Mouse (Mus musculus) stomach, postnatal 0 days (tissue): ENCODE data around the gene Smc3.

Source experiments
- CTCF ChIP-seq: IDR thresholded peaks from 2 replicates; pipeline ENCODE4 v1.5.1; 2016; ENCODE audit warnings: antibody characterized with exemption, low read depth, mild to moderate bottlenecking, moderate library complexity
- EP300 ChIP-seq: optimal IDR thresholded peaks from 2 replicates; pipeline ENCODE3; 2016; ENCODE audit warnings: antibody characterized with exemption

DNA sequence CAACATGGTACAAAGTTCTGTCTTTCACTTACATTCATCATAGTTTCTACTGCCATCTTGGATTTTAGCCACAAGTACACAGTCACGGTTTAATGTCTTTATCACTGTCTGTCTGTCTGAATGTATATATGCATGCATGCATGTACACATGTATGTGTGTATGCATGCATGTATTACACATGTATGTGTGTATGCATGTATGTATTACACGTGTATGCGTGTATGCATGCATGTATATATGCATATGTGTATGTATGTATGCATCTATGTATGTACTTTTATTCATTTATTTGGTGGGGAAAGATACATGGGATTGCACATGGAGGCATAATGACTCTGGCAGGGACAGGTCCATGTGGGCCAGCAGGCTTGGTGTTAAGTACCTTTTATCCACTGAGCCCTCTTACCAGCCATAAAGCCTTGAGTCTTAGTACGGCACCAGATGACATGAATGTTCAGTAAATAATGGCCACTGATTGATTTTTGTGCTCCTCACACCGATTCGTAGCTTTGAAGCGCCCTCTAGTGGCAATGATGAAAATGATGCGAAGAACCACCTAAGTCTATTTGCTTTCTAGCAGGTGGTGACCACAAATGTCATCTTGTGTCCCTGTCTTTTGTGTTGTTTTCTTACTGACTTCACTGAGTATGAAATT, 21.5 kb upstream of the Smc3 start:
- TF ChIP-seq EP300 = no peak
- TF ChIP-seq CTCF = peak; percentile 94
